Mouse (Mus musculus) heart, adult 2 months (tissue): ENCODE results near the gene Col5a3.

Experiments used
- CTCF ChIP-seq: fragments of 200-600 bp; IDR thresholded peaks from 2 replicates; pipeline ENCODE4 v1.8.1; 2022; ENCODE audit warnings: antibody characterized with exemption, mild to moderate bottlenecking, moderate library complexity
- POLR2A ChIP-seq: fragments of 200-500 bp; IDR thresholded peaks from 2 replicates; pipeline ENCODE4 v1.6.1; 2011; ENCODE audit warnings: mild to moderate bottlenecking, low read depth, low read length, control low read depth; ENCODE audit not compliant: insufficient read depth

DNA sequence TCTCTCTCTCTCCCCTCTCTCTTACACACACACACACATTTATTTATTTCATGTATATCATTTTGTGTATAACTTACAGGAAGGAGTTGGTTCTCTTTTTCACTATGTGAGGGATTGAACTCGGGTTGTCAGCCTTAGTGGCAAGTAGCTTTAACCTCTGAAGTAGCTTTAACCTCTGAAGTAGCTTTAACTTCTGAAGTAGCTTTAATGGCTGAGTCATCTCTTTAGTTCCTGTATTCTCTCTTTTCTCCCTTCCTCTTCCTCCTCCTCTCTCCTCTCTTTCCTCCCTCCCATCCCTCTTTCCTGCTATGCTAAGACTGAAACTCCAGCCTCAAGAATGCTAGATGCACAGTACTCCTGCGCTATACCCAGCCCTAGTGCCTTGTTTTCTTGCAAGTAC, 56.6 kb downstream of the Col5a3 start:
- TF ChIP-seq CTCF (no peak), POLR2A (no peak)
